ENCODE assay signal across 8 mouse cellular contexts in the genomic region with DNA sequence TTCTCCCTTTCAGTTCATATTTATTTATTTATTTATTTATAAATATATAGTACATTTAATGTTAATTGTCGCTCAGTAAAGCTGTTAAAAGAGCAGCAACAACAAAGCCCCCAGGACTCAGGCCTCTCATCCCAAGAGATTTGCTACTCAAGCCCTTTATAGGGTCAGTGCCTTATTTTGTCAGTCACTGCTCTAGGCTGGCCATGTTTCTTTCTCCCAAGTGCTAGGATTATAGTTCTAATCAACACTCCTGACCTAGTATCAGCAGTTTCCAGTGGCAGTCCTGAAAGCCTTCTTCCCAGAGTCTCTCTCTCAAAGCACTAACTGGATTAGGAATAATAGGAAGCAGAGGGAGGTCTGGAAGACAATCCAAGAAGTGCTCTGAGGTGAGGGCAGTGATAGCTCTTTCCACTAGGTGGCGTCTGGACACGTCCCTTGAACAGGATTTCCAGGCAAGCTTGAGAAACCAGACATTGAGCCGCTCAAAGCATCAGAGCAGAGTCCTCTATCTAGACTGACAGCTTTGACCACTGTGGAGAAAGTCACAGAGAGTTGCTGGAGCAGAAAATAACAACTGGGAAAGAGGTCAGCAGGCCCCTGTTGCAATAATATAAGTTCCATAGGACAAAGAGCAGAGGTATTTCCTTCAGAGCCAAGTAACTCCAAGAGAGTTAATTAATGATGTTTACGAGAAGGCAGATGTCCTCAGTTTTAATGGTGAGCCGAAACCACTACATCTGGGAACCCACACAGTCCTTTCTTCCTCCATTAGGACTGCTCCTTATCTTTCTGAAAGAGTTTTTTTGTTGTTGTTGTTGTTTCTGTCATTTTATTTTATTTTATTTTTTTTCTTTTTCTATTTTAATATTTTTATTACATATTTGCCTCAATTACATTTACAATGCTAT. TPM values are rescaled to one million over a fixed set of nuclear protein-coding genes. Genes with fewer than 3 reads are reported as not detected.
A peak's percentile ranks its signal among the peaks of the same experiment; 100 is the strongest.
DNase-seq lines count a peak whose midpoint lies in the region; ATAC-seq and TF ChIP-seq lines count a peak whose summit lies in the region.

No protein-coding gene starts in this region.

- ATAC-seq in Patski: peak; percentile 76
- ATAC-seq in forebrain, embryonic 15.5 days (replicated peaks): peak; percentile 83
- peak; percentile 93 for ATAC-seq in hindbrain, embryonic 11.5 days (ENCODE audit: low FRiP score)
- ATAC-seq in lung, postnatal 0 days: peak; percentile 53; the same call in 1 of the 2 replicates

- no peak overlapping the region for H3K9ac ChIP-seq in forebrain, embryonic 15.5 days (replicated peaks)
- no peak overlapping the region for H3K9ac ChIP-seq in hindbrain, embryonic 11.5 days (ENCODE audit: low read depth, low read length)
- H3K9ac ChIP-seq in lung, postnatal 0 days (replicated peaks; ENCODE audit: low read depth): no peak overlapping the region

- peak; percentile 6 for DNase-seq in Patski (ENCODE audit: low read depth, low spot score)
- DNase-seq in cerebellum, adult 11 months: peak; percentile 12
- DNase-seq in hindbrain, embryonic 11.5 days (ENCODE audit: low spot score): peak; percentile 80
- DNase-seq in layer of hippocampus, adult 8-10 months (ENCODE audit: low spot score in 2 of 2): peak; percentile 41 to 47
- peak; percentile 70 for DNase-seq in lung, postnatal 0 days (ENCODE audit: low spot score)
- DNase-seq in retina, adult 2 months (ENCODE audit: low read depth, low spot score): peak; percentile 25
- DNase-seq in spleen, postnatal 14 days (ENCODE audit: low spot score in 2 of 2): no peak

- 25% methylated on average over 6 of the region's 6 CpGs for WGBS in forebrain, embryonic 15.5 days
- WGBS in hindbrain, embryonic 11.5 days: 37% methylated on average over 6 of the region's 6 CpGs
- 27% methylated on average over 6 of the region's 6 CpGs for WGBS in lung, postnatal 0 days

- in situ Hi-C loops in Patski (cut with MboI; ENCODE audit: low pct_unique_long_range_greater_than_20kb): loop anchor here (25.0 kb wide), 1 partner anchor 502 kb away; the partner anchor contains the start of gene Akr1e1

- TF ChIP-seq EP300 in lung, postnatal 0 days (IDR thresholded peaks at IDR 0.05): no peak

- peak; percentile 83 for TF ChIP-seq CTCF in Patski (IDR thresholded peaks at IDR 0.05)
- peak; percentile 83 for TF ChIP-seq CTCF in lung, postnatal 0 days (IDR thresholded peaks at IDR 0.05)

- CTCF ChIA-PET in Patski (lab: Charles Lee): interaction anchor here (0.7 to 1.4 kb wide), 9 partner anchors 10 to 500 kb away, joined by 3 to 10 read pairs (median 4); partner anchors contain the start of gene Akr1c12

- POLR2A ChIA-PET in Patski (lab: Charles Lee): no interaction called here

- no peaks in the 10 kb centered on the region for H3K4me1 ChIP-seq in forebrain, embryonic 15.5 days
- no peaks in the 10 kb centered on the region for H3K4me1 ChIP-seq in hindbrain, embryonic 11.5 days (replicated peaks; ENCODE audit: control insufficient read depth, insufficient read depth, low read length)
- H3K4me1 ChIP-seq in lung, postnatal 0 days (ENCODE audit: insufficient read depth, low read depth, low read length): no peaks in the 10 kb centered on the region

- H3K4me3 ChIP-seq in forebrain, embryonic 15.5 days: no peak overlapping the region
- H3K4me3 ChIP-seq in hindbrain, embryonic 11.5 days (ENCODE audit: low read depth, low read length): no peak overlapping the region
- H3K4me3 ChIP-seq in lung, postnatal 0 days (ENCODE audit: low read depth, low read length): no peak overlapping the region

- H3K36me3 ChIP-seq in forebrain, embryonic 15.5 days: no peaks in the 10 kb centered on the region
- no peaks in the 10 kb centered on the region for H3K36me3 ChIP-seq in hindbrain, embryonic 11.5 days (ENCODE audit: control insufficient read depth, insufficient read depth, low read length)
- no peaks in the 10 kb centered on the region for H3K36me3 ChIP-seq in lung, postnatal 0 days (ENCODE audit: insufficient read depth, low read length)

- H3K27ac ChIP-seq in forebrain, embryonic 15.5 days (replicated peaks): no peak overlapping the region
- H3K27ac ChIP-seq in hindbrain, embryonic 11.5 days (ENCODE audit: low read depth, low read length): no peak overlapping the region
- H3K27ac ChIP-seq in lung, postnatal 0 days (ENCODE audit: low read length): no peak overlapping the region

- no peaks in the 10 kb centered on the region for H3K27me3 ChIP-seq in Patski
- no peaks in the 10 kb centered on the region for H3K27me3 ChIP-seq in forebrain, embryonic 15.5 days
- H3K27me3 ChIP-seq in hindbrain, embryonic 11.5 days (ENCODE audit: control insufficient read depth, insufficient read depth, low read length): no peaks in the 10 kb centered on the region
- H3K27me3 ChIP-seq in lung, postnatal 0 days (replicated peaks; ENCODE audit: insufficient read depth, low read length): no peaks in the 10 kb centered on the region

- no peaks in the 10 kb centered on the region for H3K9me3 ChIP-seq in forebrain, embryonic 15.5 days
- H3K9me3 ChIP-seq in hindbrain, embryonic 11.5 days (ENCODE audit: control insufficient read depth, low read length): no peaks in the 10 kb centered on the region
- no peaks in the 10 kb centered on the region for H3K9me3 ChIP-seq in lung, postnatal 0 days (ENCODE audit: low read length)

- no peak overlapping the region for H3K4me2 ChIP-seq in forebrain, embryonic 15.5 days (replicated peaks)
- H3K4me2 ChIP-seq in hindbrain, embryonic 11.5 days (replicated peaks; ENCODE audit: low read depth, low read length): no peak overlapping the region
- no peak overlapping the region for H3K4me2 ChIP-seq in lung, postnatal 0 days (replicated peaks; ENCODE audit: low read depth, low read length)

RNA-seq across cellular contexts. Expression of gene Akr1c18, which starts 39.9 kb away (rescaled TPM):
- polyA plus RNA-seq in Patski (2021): 0.49 TPM
- not detected in 2 replicates for polyA plus RNA-seq in forebrain, embryonic 15.5 days (2015; fragmentation: Nextera tagmentation; extraction: Ambion mirVana)
- polyA plus RNA-seq in hindbrain, embryonic 11.5 days (2014; fragmentation: Nextera tagmentation; extraction: Ambion mirVana): not detected in 2 replicates
- total RNA-seq in layer of hippocampus, adult 8-10 months (2022): 1 to 10 TPM; 2.1 to 2.8 (median 2.6) TPM
- 0.37 and 1.0 TPM in 2 replicates for polyA plus RNA-seq in lung, postnatal 0 days (2015; fragmentation: Nextera tagmentation; extraction: Ambion mirVana)

Comparison
In these comparisons a context has a peak if more than half of its experiments do, and no peak if none do; other contexts are left out.
1. DNase-seq: peak in Patski (single experiment), cerebellum, adult 11 months (single experiment), hindbrain, embryonic 11.5 days (single experiment), layer of hippocampus, adult 8-10 months (2 of 2), lung, postnatal 0 days (single experiment) and retina, adult 2 months (single experiment); none in spleen, postnatal 14 days (0 of 2).
2. Peak in every context shown above with its lines, with median percentiles within 50 percentile points of each other: ATAC-seq.